Mouse (Mus musculus): Measurements from ENCODE around the gene Ifnar2. TPM values are rescaled to one million over a fixed set of nuclear protein-coding genes. Genes with fewer than 3 reads are reported as not detected.

The Ifnar2 gene
- polyA plus RNA-seq, 1 experiment from 2014 or later: 54.1 TPM

- Histone ChIP-seq H3K36me3 (ENCODE audit: insufficient read depth) (peaks cover 13% of the 10 kb centered on the region), H3K27ac (ENCODE audit: low read depth) (no peak overlapping the region), H3K27me3 (ENCODE audit: insufficient read depth, low read length) (no peaks in the 10 kb centered on the region), H3K4me2 (no peak overlapping the region), H3K9me3 (ENCODE audit: low read depth, low read length) (no peaks in the 10 kb centered on the region), H3K4me3 (ENCODE audit: low read depth, low read length) (no peak overlapping the region), H3K9ac (no peak overlapping the region), H3K4me1 (ENCODE audit: insufficient read depth) (0 out of 2 replicates have a peak, but pooled peaks cover 7% of the 10 kb centered on the region)
- no peak for TF ChIP-seq CTCF (IDR thresholded peaks at IDR 0.05; ENCODE audit: low read depth)
- no peak for ATAC-seq (ENCODE audit: insufficient read depth)
- WGBS: 60% methylated on average over 5 of the region's 5 CpGs
- DNase-seq: no peak
Measured at GRCm38 (mm10) chr16:91380151-91380550, 7.6 kb downstream of the Ifnar2 start.

DNA sequence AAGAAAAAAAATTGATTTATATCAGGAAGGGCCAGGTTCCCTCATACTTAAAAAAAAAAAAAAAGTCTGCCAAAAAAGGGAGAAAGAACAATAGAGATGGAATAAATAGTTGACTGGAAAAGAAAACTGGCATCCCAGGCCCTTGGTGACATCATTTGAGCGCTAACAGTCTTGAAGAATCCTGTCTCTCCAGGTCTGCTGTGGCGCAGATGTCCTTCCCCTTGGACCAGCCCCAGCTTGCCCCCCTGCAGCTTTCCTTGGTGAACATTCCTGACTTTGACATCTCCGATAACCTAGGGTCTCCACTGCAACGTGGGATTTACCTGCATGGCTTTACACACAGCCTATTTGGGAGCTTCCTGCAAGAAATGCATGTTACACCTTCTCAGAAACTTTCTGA is 9.0 kb downstream of the Ifnar2 start:
- Histone ChIP-seq H3K27me3 (ENCODE audit: insufficient read depth, low read length) (no peaks in the 10 kb centered on the region), H3K27ac (ENCODE audit: low read depth) (no peak overlapping the region), H3K36me3 (ENCODE audit: insufficient read depth) (peaks cover 19% of the 10 kb centered on the region), H3K9me3 (ENCODE audit: low read depth, low read length) (no peaks in the 10 kb centered on the region), H3K4me1 (ENCODE audit: insufficient read depth) (0 out of 2 replicates have a peak, but pooled peaks cover 7% of the 10 kb centered on the region), H3K4me2 (no peak overlapping the region), H3K9ac (no peak overlapping the region), H3K4me3 (ENCODE audit: low read depth, low read length) (no peak overlapping the region)
- no peak for TF ChIP-seq CTCF (IDR thresholded peaks at IDR 0.05; ENCODE audit: low read depth)
- ATAC-seq (ENCODE audit: insufficient read depth) (no peak), DNase-seq (no peak)
- WGBS: 75% methylated on average over 4 of the region's 4 CpGs

DNA sequence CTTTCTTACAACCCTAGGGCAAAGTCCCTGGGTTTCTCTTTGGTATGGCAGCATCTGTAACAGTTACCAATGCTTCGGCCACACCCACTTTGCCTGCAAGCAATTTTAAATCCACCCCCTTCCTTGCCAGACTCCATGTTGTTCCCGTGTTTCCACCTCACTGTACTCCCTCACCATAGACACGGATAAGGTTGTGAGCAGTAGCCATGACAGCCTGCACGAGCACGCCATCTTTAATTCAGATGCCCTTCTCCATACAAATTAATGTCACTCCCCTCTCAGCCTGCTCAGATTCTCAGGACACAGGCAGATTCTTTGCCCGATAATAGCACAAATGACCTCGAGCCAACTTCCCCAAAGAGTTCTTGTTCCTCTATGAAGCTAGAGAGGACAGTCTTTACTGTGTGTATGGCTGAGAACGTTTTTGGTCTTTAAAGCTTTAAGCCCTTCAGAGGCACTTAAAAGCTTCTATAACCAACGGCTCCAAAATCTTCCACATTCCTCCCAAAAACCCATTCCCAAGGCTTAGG is 9.7 kb downstream of the Ifnar2 start:
- Histone ChIP-seq H3K4me3 (ENCODE audit: low read depth, low read length) (no peak overlapping the region), H3K9ac (no peak overlapping the region), H3K4me2 (no peak overlapping the region), H3K27me3 (ENCODE audit: insufficient read depth, low read length) (no peaks in the 10 kb centered on the region), H3K4me1 (ENCODE audit: insufficient read depth) (0 out of 2 replicates have a peak, but pooled peaks cover 7% of the 10 kb centered on the region), H3K27ac (ENCODE audit: low read depth) (no peak overlapping the region), H3K9me3 (ENCODE audit: low read depth, low read length) (no peaks in the 10 kb centered on the region), H3K36me3 (ENCODE audit: insufficient read depth) (peaks cover 24% of the 10 kb centered on the region)
- 87% methylated on average over 9 of the region's 9 CpGs for WGBS
- no peak for ATAC-seq (ENCODE audit: insufficient read depth)
- DNase-seq: no peak
- no peak for TF ChIP-seq CTCF (IDR thresholded peaks at IDR 0.05; ENCODE audit: low read depth)

GRCm38 (mm10) chr16:91384221-91384620 is 11.6 kb downstream of the Ifnar2 start:
- H3K4me3 ChIP-seq (ENCODE audit: low read depth, low read length): no peak overlapping the region
- no peak overlapping the region for H3K9ac ChIP-seq
- peaks cover 36% of the 10 kb centered on the region for H3K36me3 ChIP-seq (ENCODE audit: insufficient read depth)
- TF ChIP-seq CTCF (IDR thresholded peaks at IDR 0.05; ENCODE audit: low read depth): no peak
- no peak overlapping the region for H3K4me2 ChIP-seq
- no peaks in the 10 kb centered on the region for H3K27me3 ChIP-seq (ENCODE audit: insufficient read depth, low read length)
- H3K9me3 ChIP-seq (ENCODE audit: low read depth, low read length): no peaks in the 10 kb centered on the region
- ATAC-seq (ENCODE audit: insufficient read depth) (no peak), DNase-seq (no peak)
- WGBS: 65% methylated on average over 4 of the region's 4 CpGs
- 0 out of 2 replicates have a peak, but pooled peaks cover 2% of the 10 kb centered on the region for H3K4me1 ChIP-seq (ENCODE audit: insufficient read depth)
- no peak overlapping the region for H3K27ac ChIP-seq (ENCODE audit: low read depth)

DNA sequence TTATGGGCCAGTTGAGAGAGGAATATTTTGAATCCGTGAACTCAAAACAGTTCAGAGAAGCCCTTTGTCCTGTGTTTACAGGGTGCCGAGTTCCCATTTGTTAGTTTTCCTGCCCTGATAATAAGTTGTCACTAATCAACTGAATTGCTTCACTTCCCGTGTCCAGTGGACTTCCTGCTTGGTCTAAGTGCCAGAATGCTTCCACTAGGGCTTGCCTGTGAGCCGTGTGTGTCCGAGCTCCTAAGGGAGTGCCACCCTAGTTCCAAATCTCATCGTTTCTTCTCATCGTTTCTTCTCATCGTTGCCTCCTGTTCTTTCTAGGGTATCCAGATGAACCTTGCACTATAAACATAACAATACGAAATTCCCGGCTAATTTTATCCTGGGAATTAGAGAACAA is 13.0 kb downstream of the Ifnar2 start:
- H3K4me3 ChIP-seq (ENCODE audit: low read depth, low read length): no peak overlapping the region
- DNase-seq: peak; percentile 44
- H3K4me1 ChIP-seq (ENCODE audit: insufficient read depth): no peaks in the 10 kb centered on the region
- H3K9ac ChIP-seq: no peak overlapping the region
- TF ChIP-seq CTCF (IDR thresholded peaks at IDR 0.05; ENCODE audit: low read depth): no peak
- peaks cover 43% of the 10 kb centered on the region for H3K36me3 ChIP-seq (ENCODE audit: insufficient read depth)
- peak overlapping the region; percentile 18; the same call in 1 of the 2 replicates for H3K27ac ChIP-seq (ENCODE audit: low read depth)
- H3K4me2 ChIP-seq: no peak overlapping the region
- 46% methylated on average over 10 of the region's 10 CpGs for WGBS
- H3K27me3 ChIP-seq (ENCODE audit: insufficient read depth, low read length): no peaks in the 10 kb centered on the region
- H3K9me3 ChIP-seq (ENCODE audit: low read depth, low read length): 0 out of 2 replicates have a peak, but pooled peaks cover 2% of the 10 kb centered on the region
- ATAC-seq (ENCODE audit: insufficient read depth): 0 out of 2 replicates have a peak, but pooled peaks have one; percentile 24

GRCm38 (mm10) chr16:91386419-91387120 is 14.0 kb downstream of the Ifnar2 start:
- Histone ChIP-seq H3K36me3 (ENCODE audit: insufficient read depth) (peaks cover 44% of the 10 kb centered on the region), H3K4me2 (no peak overlapping the region), H3K9me3 (ENCODE audit: low read depth, low read length) (0 out of 2 replicates have a peak, but pooled peaks cover 2% of the 10 kb centered on the region), H3K9ac (no peak overlapping the region), H3K27ac (ENCODE audit: low read depth) (no peak overlapping the region), H3K27me3 (ENCODE audit: insufficient read depth, low read length) (no peaks in the 10 kb centered on the region), H3K4me3 (ENCODE audit: low read depth, low read length) (no peak overlapping the region), H3K4me1 (ENCODE audit: insufficient read depth) (no peaks in the 10 kb centered on the region)
- DNase-seq: no peak
- WGBS: 89% methylated on average over 10 of the region's 10 CpGs
- no peak for TF ChIP-seq CTCF (IDR thresholded peaks at IDR 0.05; ENCODE audit: low read depth)
- no peak for ATAC-seq (ENCODE audit: insufficient read depth)

DNA sequence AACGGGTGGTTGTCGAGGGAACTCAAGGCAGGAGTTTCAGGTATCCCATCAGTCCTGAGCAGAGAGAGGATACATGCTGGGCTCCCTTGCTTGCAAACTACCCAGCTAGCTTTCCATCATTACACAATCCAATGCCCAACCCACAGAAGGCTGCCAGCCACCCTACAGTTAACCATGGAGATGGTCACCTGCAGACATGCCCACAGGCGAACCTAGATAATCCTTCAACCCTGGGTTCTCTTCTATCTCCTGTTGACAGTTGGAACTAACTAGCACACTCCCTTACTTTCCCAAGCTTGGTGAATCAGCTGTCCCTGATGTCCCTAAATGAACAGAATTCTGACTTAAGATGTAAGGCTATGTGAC is 14.5 kb downstream of the Ifnar2 start:
- Histone ChIP-seq H3K4me3 (ENCODE audit: low read depth, low read length) (no peak overlapping the region), H3K27ac (ENCODE audit: low read depth) (no peak overlapping the region), H3K4me2 (no peak overlapping the region), H3K36me3 (ENCODE audit: insufficient read depth) (peaks cover 49% of the 10 kb centered on the region), H3K27me3 (ENCODE audit: insufficient read depth, low read length) (no peaks in the 10 kb centered on the region), H3K9me3 (ENCODE audit: low read depth, low read length) (0 out of 2 replicates have a peak, but pooled peaks cover 2% of the 10 kb centered on the region), H3K4me1 (ENCODE audit: insufficient read depth) (no peaks in the 10 kb centered on the region), H3K9ac (no peak overlapping the region)
- 81% methylated on average over 3 of the region's 3 CpGs for WGBS
- ATAC-seq (ENCODE audit: insufficient read depth): no peak
- DNase-seq: no peak
- no peak for TF ChIP-seq CTCF (IDR thresholded peaks at IDR 0.05; ENCODE audit: low read depth)
